Mouse (Mus musculus): ENCODE data around the gene Klk1b5. TPM values are rescaled to one million over a fixed set of nuclear protein-coding genes. Genes with fewer than 3 reads are reported as not detected.
"Not testable (repeated sequence)": the region's sequence is repeated elsewhere in the genome, so short reads cannot be mapped to it uniquely, and the experiment has no call there.

The Klk1b5 gene
- not detected in 2 replicates for polyA plus RNA-seq (2015; fragmentation: Nextera tagmentation; extraction: Ambion mirVana)

GRCm38 (mm10) chr7:44215645-44216044 is at the start of gene Klk1b5:
TSS of gene Klk1b5 (plus strand) at chr7:44215945.
- H3K4me1 ChIP-seq (replicated peaks; ENCODE audit: control insufficient read depth, insufficient read depth, low read length): no peaks in the 10 kb centered on the region
- no peaks in the 10 kb centered on the region for H3K27me3 ChIP-seq (replicated peaks; ENCODE audit: control insufficient read depth, insufficient read depth, low read length)
- H3K36me3 ChIP-seq (ENCODE audit: control insufficient read depth, insufficient read depth): no peaks in the 10 kb centered on the region
- no peak for ATAC-seq
- TF ChIP-seq CTCF (IDR thresholded peaks at IDR 0.05; ENCODE audit: low read depth): no peak
- H3K4me2 ChIP-seq (replicated peaks; ENCODE audit: low read depth): no peak within 1 kb of the TSS
- no peak within 1 kb of the TSS for H3K27ac ChIP-seq (ENCODE audit: low read depth, low read length)
- no peak within 1 kb of the TSS for H3K4me3 ChIP-seq (ENCODE audit: low read depth, low read length)
- no peaks in the 10 kb centered on the region for H3K9me3 ChIP-seq (ENCODE audit: control insufficient read depth)
- 89% methylated on average over 1 of the region's 1 CpGs for WGBS
- no peak within 1 kb of the TSS for H3K9ac ChIP-seq (ENCODE audit: low read depth, low read length)

GRCm38 (mm10) chr7:44179299-44180045 is 36.3 kb upstream of the Klk1b5 start:
- ATAC-seq: 0 out of 2 replicates have a peak, but pooled peaks have one; percentile 53
- no peak overlapping the region for H3K4me2 ChIP-seq (replicated peaks; ENCODE audit: low read depth)
- no peaks in the 10 kb centered on the region for H3K27me3 ChIP-seq (replicated peaks; ENCODE audit: control insufficient read depth, insufficient read depth, low read length)
- H3K36me3 ChIP-seq (ENCODE audit: control insufficient read depth, insufficient read depth): no peaks in the 10 kb centered on the region
- H3K4me1 ChIP-seq (replicated peaks; ENCODE audit: control insufficient read depth, insufficient read depth, low read length): no peaks in the 10 kb centered on the region
- no peak overlapping the region for H3K4me3 ChIP-seq (ENCODE audit: low read depth, low read length)
- no peak overlapping the region for H3K9ac ChIP-seq (ENCODE audit: low read depth, low read length)
- no peak overlapping the region for H3K27ac ChIP-seq (ENCODE audit: low read depth, low read length)
- no peak for TF ChIP-seq CTCF (IDR thresholded peaks at IDR 0.05; ENCODE audit: low read depth)
- no peaks in the 10 kb centered on the region for H3K9me3 ChIP-seq (ENCODE audit: control insufficient read depth)
- 44% methylated on average over 9 of the region's 9 CpGs for WGBS

- not testable (repeated sequence) for H3K36me3 ChIP-seq (ENCODE audit: control insufficient read depth, insufficient read depth); H3K27ac ChIP-seq (ENCODE audit: low read depth, low read length); H3K4me1 ChIP-seq (replicated peaks; ENCODE audit: control insufficient read depth, insufficient read depth, low read length); ATAC-seq; H3K4me2 ChIP-seq (replicated peaks; ENCODE audit: low read depth); H3K9me3 ChIP-seq (ENCODE audit: control insufficient read depth); H3K9ac ChIP-seq (ENCODE audit: low read depth, low read length); H3K4me3 ChIP-seq (ENCODE audit: low read depth, low read length); H3K27me3 ChIP-seq (replicated peaks; ENCODE audit: control insufficient read depth, insufficient read depth, low read length)
- WGBS: 38% methylated on average over 8 of the region's 8 CpGs
These were observed 29.2 kb upstream of the Klk1b5 start for GRCm38 (mm10) chr7:44186516-44186915.

GRCm38 (mm10) chr7:44187936-44188335 is 27.8 kb upstream of the Klk1b5 start, which contains the start of gene Klk1b24:
TSS of gene Klk1b24 (plus strand) at chr7:44188236.
- H3K4me2 ChIP-seq (replicated peaks; ENCODE audit: low read depth); H3K9me3 ChIP-seq (ENCODE audit: control insufficient read depth); ATAC-seq; H3K4me1 ChIP-seq (replicated peaks; ENCODE audit: control insufficient read depth, insufficient read depth, low read length); H3K36me3 ChIP-seq (ENCODE audit: control insufficient read depth, insufficient read depth); H3K4me3 ChIP-seq (ENCODE audit: low read depth, low read length); H3K27me3 ChIP-seq (replicated peaks; ENCODE audit: control insufficient read depth, insufficient read depth, low read length); H3K27ac ChIP-seq (ENCODE audit: low read depth, low read length); H3K9ac ChIP-seq (ENCODE audit: low read depth, low read length): not testable (repeated sequence)

GRCm38 (mm10) chr7:44193466-44193865 is 22.3 kb upstream of the Klk1b5 start:
- not testable (repeated sequence) for H3K4me1 ChIP-seq (replicated peaks; ENCODE audit: control insufficient read depth, insufficient read depth, low read length); H3K9ac ChIP-seq (ENCODE audit: low read depth, low read length); H3K9me3 ChIP-seq (ENCODE audit: control insufficient read depth); ATAC-seq; H3K4me2 ChIP-seq (replicated peaks; ENCODE audit: low read depth); H3K36me3 ChIP-seq (ENCODE audit: control insufficient read depth, insufficient read depth); H3K27me3 ChIP-seq (replicated peaks; ENCODE audit: control insufficient read depth, insufficient read depth, low read length); H3K4me3 ChIP-seq (ENCODE audit: low read depth, low read length); H3K27ac ChIP-seq (ENCODE audit: low read depth, low read length)
- 75% methylated on average over 1 of the region's 1 CpGs for WGBS

- no peaks in the 10 kb centered on the region for H3K4me1 ChIP-seq (replicated peaks; ENCODE audit: control insufficient read depth, insufficient read depth, low read length)
- H3K27me3 ChIP-seq (replicated peaks; ENCODE audit: control insufficient read depth, insufficient read depth, low read length): no peaks in the 10 kb centered on the region
- no peaks in the 10 kb centered on the region for H3K9me3 ChIP-seq (ENCODE audit: control insufficient read depth)
- no peak within 1 kb of the TSS for H3K27ac ChIP-seq (ENCODE audit: low read depth, low read length)
- no peak for TF ChIP-seq CTCF (IDR thresholded peaks at IDR 0.05; ENCODE audit: low read depth)
- H3K36me3 ChIP-seq (ENCODE audit: control insufficient read depth, insufficient read depth): no peaks in the 10 kb centered on the region
- ATAC-seq: no peak
- H3K4me2 ChIP-seq (replicated peaks; ENCODE audit: low read depth): no peak within 1 kb of the TSS
- 58% methylated on average over 3 of the region's 3 CpGs for WGBS
- H3K9ac ChIP-seq (ENCODE audit: low read depth, low read length): no peak within 1 kb of the TSS
- no peak within 1 kb of the TSS for H3K4me3 ChIP-seq (ENCODE audit: low read depth, low read length)
These were observed 17.9 kb upstream of the Klk1b5 start, which contains the start of gene Klk1b3 for GRCm38 (mm10) chr7:44197891-44198290. TSS of gene Klk1b3 (plus strand) at chr7:44198191.

- not testable (repeated sequence) for H3K4me2 ChIP-seq (replicated peaks; ENCODE audit: low read depth); H3K27ac ChIP-seq (ENCODE audit: low read depth, low read length); H3K27me3 ChIP-seq (replicated peaks; ENCODE audit: control insufficient read depth, insufficient read depth, low read length); H3K4me3 ChIP-seq (ENCODE audit: low read depth, low read length); H3K36me3 ChIP-seq (ENCODE audit: control insufficient read depth, insufficient read depth); H3K4me1 ChIP-seq (replicated peaks; ENCODE audit: control insufficient read depth, insufficient read depth, low read length); H3K9me3 ChIP-seq (ENCODE audit: control insufficient read depth); H3K9ac ChIP-seq (ENCODE audit: low read depth, low read length); ATAC-seq
- WGBS: 31% methylated on average over 3 of the region's 3 CpGs
These were observed 8.6 kb upstream of the Klk1b5 start, which contains the start of gene Klk1b4 for GRCm38 (mm10) chr7:44207135-44207534. TSS of gene Klk1b4 (plus strand) at chr7:44207435.
